Mouse (Mus musculus) brain, embryonic 14.5 days (tissue): Measurements from ENCODE around the gene Dexi.

Experiments
- CTCF ChIP-seq: fragments of 200-500 bp; IDR thresholded peaks from 2 replicates; pipeline ENCODE4 v1.5.1; 2012; ENCODE audit warnings: inconsistent platforms, mild to moderate bottlenecking, moderate library complexity, borderline replicate concordance; ENCODE audit not compliant: insufficient read depth, insufficient read length; ENCODE audit errors: extremely low read depth
- POLR2A ChIP-seq: fragments of 200-500 bp; IDR thresholded peaks from 2 replicates; pipeline ENCODE4 v1.6.1; 2012; ENCODE audit warnings: mild to moderate bottlenecking, inconsistent platforms, borderline replicate concordance; ENCODE audit not compliant: poor library complexity, insufficient read depth, insufficient read length, severe bottlenecking; ENCODE audit errors: extremely low read depth

DNA sequence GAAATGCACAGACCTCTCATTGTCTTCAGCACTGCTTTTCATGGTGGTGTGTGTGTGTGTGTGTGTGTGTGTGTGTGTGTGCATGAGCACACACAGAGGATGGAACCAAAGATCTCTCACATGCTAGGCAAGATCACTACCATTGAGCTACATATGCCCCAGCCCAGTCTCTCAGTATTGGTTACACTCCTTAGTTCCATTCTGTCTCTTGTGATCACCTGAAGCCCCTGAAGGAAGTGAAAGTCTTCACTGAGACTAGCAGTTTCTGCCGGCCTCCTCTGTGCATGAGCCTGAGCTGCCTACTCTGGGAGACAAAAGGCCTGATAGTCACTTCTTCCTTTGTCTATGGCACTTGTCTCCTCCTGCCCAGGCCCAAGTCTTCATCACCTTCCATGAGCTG is 43.7 kb downstream of the Dexi start:
- TF ChIP-seq POLR2A (no peak), CTCF (no peak)
